Mouse (Mus musculus) testis, adult 10 weeks (tissue): ENCODE data around the gene Stard3nl. TPM values are rescaled to one million over a fixed set of nuclear protein-coding genes. Genes with fewer than 3 reads are reported as not detected.

Experiments used
- polyA plus RNA-seq: library from polyadenylated mRNA; stranded (reverse); fragments of 350-450 nt; fragmentation: Illumina TruSeq; extraction: RNeasy Lipid Tissue Mini Kit (QIAGEN cat#74804); gene quantifications from one replicate; pipeline ENCODE4 v1.2.3, GENCODE M21; 2014; ENCODE audit warnings: low read depth, low replicate concordance

The Stard3nl gene
- 16.0 TPM for polyA plus RNA-seq

GRCm38 (mm10) chr13:19395688-19396354, at the start of gene Stard3nl:
Gene Stard3nl (minus strand): TSS chr13:19395795.

Other genes starting within 250 kb of the Stard3nl start
- gene Epdr1, start 224.1 kb upstream of the Stard3nl start, polyA plus RNA-seq: 0.38 TPM
- not detected for gene Sfrp4, start 227.3 kb upstream of the Stard3nl start, polyA plus RNA-seq